Mouse (Mus musculus) forebrain, embryonic 15.5 days (tissue): ENCODE data around the gene Phox2b. TPM values are rescaled to one million over a fixed set of nuclear protein-coding genes. Genes with fewer than 3 reads are reported as not detected.
A peak's percentile ranks its signal among the peaks of the same experiment; 100 is the strongest.

Experiments used
- ATAC-seq: fragments of 200-750 bp; cut with Nextera tagmentation; replicated peaks from 2 replicates; pipeline ENCODE4 v1.8.0; 2017; ENCODE audit warnings: mild to moderate bottlenecking, moderate TSS enrichment, moderate library complexity
- H3K27ac ChIP-seq: fragments of 300-500 bp; sonication (generic); replicated peaks from 2 replicates; pipeline ENCODE4 v1.5.1; 2015; ENCODE audit warnings: mild to moderate bottlenecking, inconsistent platforms
- H3K27me3 ChIP-seq: fragments of 300-500 bp; sonication (generic); 2 replicates; pipeline ENCODE4 v1.6.1; 2015; ENCODE audit warnings: inconsistent platforms
- H3K36me3 ChIP-seq: fragments of 300-500 bp; sonication (generic); 2 replicates; pipeline ENCODE4 v1.6.1; 2015; ENCODE audit warnings: mild to moderate bottlenecking, inconsistent platforms
- H3K4me1 ChIP-seq: fragments of 300-500 bp; sonication (generic); 2 replicates; pipeline ENCODE4 v1.6.1; 2015; ENCODE audit warnings: inconsistent platforms
- H3K4me2 ChIP-seq: fragments of 300-500 bp; sonication (generic); replicated peaks from 2 replicates; pipeline ENCODE4 v1.6.1; 2015; ENCODE audit warnings: mild to moderate bottlenecking, inconsistent platforms
- H3K4me3 ChIP-seq: fragments of 300-500 bp; sonication (generic); 2 replicates; pipeline ENCODE4 v1.5.1; 2015; ENCODE audit warnings: mild to moderate bottlenecking, inconsistent platforms
- H3K9ac ChIP-seq: fragments of 300-500 bp; sonication (generic); replicated peaks from 2 replicates; pipeline ENCODE4 v1.6.1; 2015; ENCODE audit warnings: mild to moderate bottlenecking, inconsistent platforms
- H3K9me3 ChIP-seq: fragments of 300-500 bp; sonication (generic); 2 replicates; pipeline ENCODE4 v1.6.1; 2016; ENCODE audit warnings: inconsistent platforms
- WGBS: fragments of 180-500 bp; shearing (Covaris S2); methylation state at CpG from one replicate; pipeline ENCODE4 v1.1.7; 2015; ENCODE audit warnings: mixed read lengths; 5-methylcytosine and 5-hydroxymethylcytosine counted together
- polyA plus RNA-seq: library from polyadenylated mRNA; unstranded; fragments of >200 nt; fragmentation: Nextera tagmentation; extraction: Ambion mirVana; gene quantifications from 2 replicates; pipeline ENCODE4 v1.2.1, GENCODE M21; 2015

The Phox2b gene
- polyA plus RNA-seq: not detected in 2 replicates

DNA sequence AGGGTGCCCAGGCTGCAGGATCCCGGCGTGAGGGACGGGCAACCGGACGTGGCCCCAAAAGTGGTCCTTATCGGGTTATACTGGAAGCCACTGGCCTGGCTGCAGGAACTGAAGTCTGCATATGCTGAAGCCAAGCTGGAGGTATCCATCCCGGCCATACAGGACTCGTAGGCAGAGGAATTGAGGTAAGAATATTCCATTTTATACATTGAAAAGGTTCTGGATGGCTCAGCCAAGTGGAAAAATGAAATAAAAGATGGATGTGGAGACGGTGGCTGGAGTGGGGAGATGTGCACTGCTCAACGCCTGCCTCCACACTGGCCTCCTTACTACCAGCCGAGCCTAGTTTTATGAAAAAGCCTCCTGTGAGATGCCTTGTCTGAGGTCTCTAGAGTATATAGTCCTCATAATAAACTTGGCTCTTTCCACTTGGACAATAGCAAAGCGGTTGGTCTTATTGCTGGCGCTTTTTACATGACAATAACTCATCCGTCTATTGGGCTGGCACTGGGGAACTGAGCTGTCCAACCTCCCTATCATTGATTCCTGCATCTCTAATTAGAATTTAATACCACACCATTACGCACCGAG is at the start of gene Phox2b:
Phox2b (minus strand) TSS at position 569 of the 591 bp plus-strand sequence.
- under 1% methylated on average over 16 of the region's 16 CpGs for WGBS
- ATAC-seq: no peak
- H3K36me3 ChIP-seq: no peaks in the 10 kb centered on the region
- no peak within 1 kb of the TSS for H3K4me2 ChIP-seq
- no peak within 1 kb of the TSS for H3K4me3 ChIP-seq
- no peak within 1 kb of the TSS for H3K9ac ChIP-seq
- no peaks in the 10 kb centered on the region for H3K9me3 ChIP-seq
- peaks cover 11% of the 10 kb centered on the region for H3K4me1 ChIP-seq
- H3K27ac ChIP-seq: no peak within 1 kb of the TSS
- H3K27me3 ChIP-seq: peaks cover 90% of the 10 kb centered on the region

DNA sequence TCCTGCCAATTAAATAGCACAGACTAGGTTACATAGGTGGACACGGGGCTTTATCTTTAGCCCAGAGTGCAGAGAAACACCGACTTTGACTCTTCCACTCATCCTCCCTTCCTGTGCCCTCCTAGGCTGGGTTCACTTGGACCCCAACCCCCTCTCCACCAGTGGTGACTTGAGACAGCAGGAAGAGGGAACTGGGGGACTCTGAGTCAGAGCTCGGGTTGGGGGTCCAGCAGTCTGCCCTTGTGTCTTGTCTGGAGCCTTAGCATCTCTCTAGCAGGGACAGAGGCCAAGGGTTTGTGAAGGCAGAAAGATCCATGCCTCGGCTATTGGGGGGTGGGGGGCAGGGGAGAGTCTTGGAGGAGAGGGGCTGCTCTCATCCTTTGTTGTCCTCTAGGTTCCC is 43.5 kb upstream of the Phox2b start:
- H3K4me3 ChIP-seq: no peak overlapping the region
- peaks cover 4% of the 10 kb centered on the region; the same call in 1 of the 2 replicates for H3K27me3 ChIP-seq
- H3K36me3 ChIP-seq: no peaks in the 10 kb centered on the region
- WGBS: 78% methylated on average over 4 of the region's 4 CpGs
- H3K4me2 ChIP-seq: no peak overlapping the region
- no peaks in the 10 kb centered on the region for H3K9me3 ChIP-seq
- no peak overlapping the region for H3K27ac ChIP-seq
- no peak for ATAC-seq
- no peak overlapping the region for H3K9ac ChIP-seq
- peaks cover 16% of the 10 kb centered on the region for H3K4me1 ChIP-seq

DNA sequence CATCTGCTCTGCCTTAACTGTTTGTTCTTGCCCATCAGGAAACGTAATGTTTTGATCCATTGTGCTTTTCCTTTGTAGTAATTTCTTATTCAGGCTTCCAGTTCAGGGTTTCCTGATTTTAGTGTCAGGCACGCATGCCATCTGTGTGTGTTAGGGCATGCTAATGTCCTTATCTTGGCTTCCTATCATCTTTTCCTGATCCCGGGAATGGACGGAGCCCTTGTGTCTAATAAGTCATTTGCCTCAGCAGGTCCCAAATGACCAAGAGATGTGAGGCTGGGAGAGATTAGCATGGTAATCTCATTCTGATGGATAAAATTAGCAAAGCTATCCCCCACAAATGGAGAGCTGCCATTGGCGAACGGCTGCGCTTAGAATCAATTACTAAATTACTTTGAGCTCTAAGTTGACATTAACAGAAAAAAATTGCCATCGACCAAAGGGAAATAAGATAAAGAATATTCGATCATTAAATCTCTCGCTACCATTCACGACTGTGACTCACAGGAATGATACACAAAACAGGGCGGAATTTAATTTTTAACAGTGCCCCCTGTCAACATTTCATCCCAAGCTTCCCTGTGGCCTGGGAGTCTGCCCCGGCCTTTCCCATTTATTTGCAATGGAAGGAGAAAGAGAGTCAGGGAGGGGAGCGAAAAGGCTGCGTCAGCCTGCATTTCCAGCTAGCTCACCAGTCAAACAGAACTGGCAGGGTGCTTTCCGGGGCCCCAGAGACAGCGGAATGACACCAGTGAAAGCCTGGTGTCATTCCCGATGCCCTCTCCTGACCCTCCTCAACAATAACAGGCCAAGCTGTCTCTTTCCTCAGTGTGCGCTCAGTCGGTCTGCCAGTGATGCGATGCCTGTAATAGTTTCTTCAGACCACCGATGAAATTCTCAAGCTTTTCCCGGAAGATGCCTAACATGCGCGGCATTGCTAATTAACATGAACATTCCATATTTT is 40.2 kb upstream of the Phox2b start:
- Histone ChIP-seq H3K27me3 (peaks cover 4% of the 10 kb centered on the region; the same call in 1 of the 2 replicates), H3K9me3 (no peaks in the 10 kb centered on the region), H3K36me3 (no peaks in the 10 kb centered on the region), H3K27ac (no peak overlapping the region), H3K4me2 (peak overlapping the region; percentile 19), H3K4me3 (no peak overlapping the region), H3K4me1 (peaks cover 16% of the 10 kb centered on the region), H3K9ac (no peak overlapping the region)
- no peak for ATAC-seq
- 27% methylated on average over 25 of the region's 25 CpGs for WGBS

DNA sequence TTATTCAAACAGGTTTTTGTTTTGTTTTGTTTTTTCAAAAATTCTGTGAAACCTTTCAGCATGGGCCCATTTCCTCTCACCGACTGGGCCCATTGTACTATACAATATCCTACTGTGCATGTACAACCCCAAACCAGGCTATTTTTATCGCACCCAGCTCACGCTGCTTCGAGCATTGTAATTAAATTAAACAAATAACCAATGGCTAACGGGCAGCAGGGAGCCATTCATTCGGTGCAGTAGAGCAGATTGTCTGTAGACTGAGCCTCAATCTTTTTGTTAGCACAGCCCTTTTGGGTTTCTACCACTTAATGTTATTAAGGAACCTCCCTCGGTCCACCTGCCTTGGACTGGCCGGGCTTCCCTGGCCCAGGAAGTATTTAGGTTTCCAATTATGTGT is 39.5 kb upstream of the Phox2b start:
- ATAC-seq: peak; percentile 48; the same call in 1 of the 2 replicates
- Histone ChIP-seq H3K9ac (no peak overlapping the region), H3K4me1 (peaks cover 16% of the 10 kb centered on the region), H3K27me3 (peaks cover 4% of the 10 kb centered on the region; the same call in 1 of the 2 replicates), H3K36me3 (no peaks in the 10 kb centered on the region), H3K27ac (no peak overlapping the region), H3K9me3 (no peaks in the 10 kb centered on the region), H3K4me2 (peak overlapping the region; percentile 19; the same call in 1 of the 2 replicates), H3K4me3 (no peak overlapping the region)
- WGBS: 2% methylated on average over 8 of the region's 8 CpGs

DNA sequence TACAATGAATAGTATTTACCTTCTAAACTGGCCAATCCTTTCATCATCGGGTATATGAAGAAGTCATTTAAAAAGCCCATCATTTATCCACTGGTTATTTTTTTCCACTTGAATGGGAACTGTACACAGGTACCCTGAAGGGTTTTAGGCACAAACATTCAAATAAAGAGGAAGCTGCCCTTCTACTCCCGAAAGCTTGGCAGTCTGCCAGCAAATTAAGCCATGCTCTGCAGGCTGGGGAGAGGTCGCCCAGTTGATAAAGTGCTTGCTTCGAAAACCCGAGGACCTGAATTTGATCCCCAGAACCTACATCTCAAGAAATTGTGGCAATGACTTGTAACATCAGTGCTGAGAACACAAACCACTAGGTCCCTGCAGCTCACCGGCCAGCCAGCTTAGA is 35.6 kb upstream of the Phox2b start:
- WGBS: 20% methylated on average over 6 of the region's 6 CpGs
- no peak overlapping the region for H3K9ac ChIP-seq
- H3K36me3 ChIP-seq: no peaks in the 10 kb centered on the region

DNA sequence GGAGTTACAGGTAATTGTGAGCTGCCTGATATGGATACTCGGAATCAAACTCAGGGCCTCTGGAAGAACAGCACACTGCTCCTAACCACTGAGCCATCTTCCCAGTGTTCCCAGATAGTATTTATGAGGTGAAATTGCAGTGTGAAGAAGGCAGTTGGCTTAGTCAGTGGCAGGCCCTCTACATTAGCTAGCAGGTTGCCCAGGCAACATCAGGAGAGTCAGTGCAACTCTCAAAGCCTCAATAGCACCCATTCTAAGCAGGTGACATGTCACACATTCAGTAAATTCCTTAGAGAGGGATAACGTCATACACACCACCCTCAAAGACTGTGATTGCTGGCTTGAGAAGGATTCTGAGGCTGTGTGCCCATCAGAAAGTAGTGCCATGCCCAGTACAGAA is 32.6 kb upstream of the Phox2b start:
- no peak overlapping the region for H3K4me2 ChIP-seq
- ATAC-seq: no peak

More for the DNA sequence above, 35.6 kb upstream of the Phox2b start:
- Histone ChIP-seq H3K4me3 (no peak overlapping the region), H3K4me1 (peaks cover 15% of the 10 kb centered on the region), H3K27me3 (no peaks in the 10 kb centered on the region), H3K4me2 (no peak overlapping the region), H3K9me3 (no peaks in the 10 kb centered on the region), H3K27ac (no peak overlapping the region)
- ATAC-seq: no peak

DNA sequence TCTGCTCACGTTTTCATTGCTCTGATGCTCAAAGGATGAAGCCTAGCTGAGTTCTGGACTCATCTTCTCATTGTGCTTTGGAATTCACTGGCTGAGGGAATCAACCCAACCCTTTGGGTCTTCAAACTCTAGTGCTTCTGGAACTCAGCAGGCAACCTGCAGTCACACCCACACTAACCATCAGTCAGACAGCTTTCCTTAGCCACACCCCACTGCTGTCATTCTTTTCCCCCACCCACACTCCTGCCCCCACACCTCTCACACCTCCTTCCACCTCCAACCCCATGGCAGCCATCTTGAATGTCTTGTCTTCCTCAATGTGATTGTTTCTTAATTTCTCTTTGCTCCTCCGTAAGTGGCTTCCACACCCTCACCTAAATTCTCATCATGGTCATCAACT is 7.2 kb upstream of the Phox2b start:
- Histone ChIP-seq H3K36me3 (no peaks in the 10 kb centered on the region), H3K27ac (no peak overlapping the region), H3K9me3 (no peaks in the 10 kb centered on the region), H3K9ac (no peak overlapping the region), H3K4me3 (no peak overlapping the region), H3K27me3 (peaks cover 51% of the 10 kb centered on the region), H3K4me2 (no peak overlapping the region), H3K4me1 (no peaks in the 10 kb centered on the region)
- 88% methylated on average over 2 of the region's 2 CpGs for WGBS
- ATAC-seq: no peak

More for the DNA sequence above, 32.6 kb upstream of the Phox2b start:
- H3K36me3 ChIP-seq: no peaks in the 10 kb centered on the region
- no peak overlapping the region for H3K9ac ChIP-seq
- H3K27ac ChIP-seq: no peak overlapping the region
- no peak overlapping the region for H3K4me3 ChIP-seq
- WGBS: 63% methylated on average over 2 of the region's 2 CpGs
- H3K27me3 ChIP-seq: no peaks in the 10 kb centered on the region
- H3K9me3 ChIP-seq: no peaks in the 10 kb centered on the region
- H3K4me1 ChIP-seq: no peaks in the 10 kb centered on the region; the same call in 1 of the 2 replicates

DNA sequence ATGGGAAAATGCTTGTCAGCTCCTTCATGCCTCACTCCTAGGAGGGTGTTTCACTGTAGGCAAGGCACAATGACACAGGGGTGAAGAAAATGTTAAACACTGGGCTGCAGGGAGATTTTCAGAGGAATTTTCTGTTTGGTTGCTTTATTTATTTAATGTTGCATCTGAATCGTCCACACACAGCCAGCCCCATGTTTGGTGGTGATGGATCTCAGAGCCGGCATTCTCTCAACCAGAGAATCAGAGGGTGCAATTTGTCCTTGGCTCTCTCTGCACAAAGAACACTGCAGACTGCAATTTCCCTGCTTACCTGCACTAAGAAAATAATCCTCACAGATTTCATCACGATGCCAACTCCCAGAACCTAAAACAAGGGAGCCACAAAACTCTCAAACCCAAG is 3.9 kb upstream of the Phox2b start:
- WGBS: 5% methylated on average over 3 of the region's 3 CpGs
- no peak for ATAC-seq

DNA sequence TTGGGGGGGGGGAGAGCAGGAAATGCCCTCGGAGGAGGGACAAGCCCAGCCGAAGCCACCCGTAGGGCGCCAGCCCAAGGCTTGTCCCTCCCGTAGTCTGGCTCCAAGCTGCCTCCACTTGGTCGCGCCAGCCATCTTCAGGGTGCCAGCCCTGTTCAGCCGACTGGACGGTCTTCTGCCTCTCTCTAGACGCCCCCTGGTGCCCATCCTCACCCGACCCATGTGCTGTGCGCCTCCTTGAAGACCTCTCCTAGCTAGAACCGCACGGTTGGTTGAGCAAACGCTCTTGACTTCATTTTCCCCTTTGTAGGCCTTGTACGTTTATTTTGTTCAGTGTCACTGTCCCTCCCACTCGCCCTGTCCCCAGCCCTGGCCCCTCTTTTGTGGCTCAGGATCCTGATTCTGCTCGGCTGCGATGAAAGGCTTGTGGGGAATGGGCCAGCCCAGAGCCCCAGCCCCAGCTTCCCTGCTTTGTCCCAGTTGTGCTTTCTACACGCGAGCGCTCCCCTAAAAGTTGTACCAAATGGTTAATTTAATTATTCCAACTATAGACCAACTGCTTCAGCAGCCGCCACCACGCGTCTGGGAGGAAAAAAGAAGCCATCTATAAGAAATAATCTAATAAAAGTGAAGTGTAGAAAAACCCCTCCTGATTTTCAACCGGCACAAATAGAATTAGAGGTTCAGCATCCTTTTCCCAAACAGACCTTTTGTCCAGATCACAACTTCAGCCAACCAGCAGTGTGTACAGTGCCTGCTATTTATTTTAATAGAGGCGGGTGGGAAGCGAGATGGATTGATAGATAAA is 2.9 kb upstream of the Phox2b start:
- no peaks in the 10 kb centered on the region for H3K36me3 ChIP-seq
- H3K27ac ChIP-seq: no peak overlapping the region
- H3K4me2 ChIP-seq: no peak overlapping the region
- ATAC-seq: peak; percentile 66; the same call in 1 of the 2 replicates
- H3K4me1 ChIP-seq: no peaks in the 10 kb centered on the region; the same call in 1 of the 2 replicates
- WGBS: 2% methylated on average over 28 of the region's 28 CpGs
- no peak overlapping the region for H3K4me3 ChIP-seq
- H3K27me3 ChIP-seq: peaks cover 90% of the 10 kb centered on the region
- no peaks in the 10 kb centered on the region for H3K9me3 ChIP-seq
- H3K9ac ChIP-seq: no peak overlapping the region

More for the DNA sequence above, 3.9 kb upstream of the Phox2b start:
- no peaks in the 10 kb centered on the region; the same call in 1 of the 2 replicates for H3K4me1 ChIP-seq
- H3K4me2 ChIP-seq: no peak overlapping the region
- no peak overlapping the region for H3K9ac ChIP-seq
- H3K9me3 ChIP-seq: no peaks in the 10 kb centered on the region
- H3K4me3 ChIP-seq: no peak overlapping the region
- no peak overlapping the region for H3K27ac ChIP-seq
- no peaks in the 10 kb centered on the region for H3K36me3 ChIP-seq
- peaks cover 81% of the 10 kb centered on the region for H3K27me3 ChIP-seq

DNA sequence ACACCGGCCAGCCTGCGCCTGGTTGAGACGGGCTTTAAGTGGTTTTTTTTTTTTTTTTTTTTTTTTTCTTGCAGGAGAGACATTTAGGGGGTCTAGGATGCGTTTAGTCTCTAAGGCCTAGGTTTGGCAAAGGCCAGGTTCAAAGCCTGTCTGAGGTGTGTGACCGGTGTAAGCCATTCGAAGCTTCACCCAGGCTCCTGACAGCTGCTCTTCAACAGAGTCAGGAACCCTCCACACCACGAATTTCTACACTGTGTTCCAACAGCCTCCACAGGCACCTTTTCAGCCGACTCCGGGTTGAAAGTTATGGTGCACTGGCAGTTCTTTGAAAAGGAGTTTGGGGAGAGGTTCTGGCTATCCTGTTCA is 2.3 kb upstream of the Phox2b start:
- no peak for ATAC-seq
- Histone ChIP-seq H3K9ac (no peak overlapping the region), H3K27me3 (peaks cover 86% of the 10 kb centered on the region), H3K36me3 (no peaks in the 10 kb centered on the region), H3K4me2 (no peak overlapping the region), H3K27ac (no peak overlapping the region), H3K9me3 (no peaks in the 10 kb centered on the region), H3K4me1 (peaks cover 3% of the 10 kb centered on the region), H3K4me3 (no peak overlapping the region)
- WGBS: under 1% methylated on average over 9 of the region's 9 CpGs

DNA sequence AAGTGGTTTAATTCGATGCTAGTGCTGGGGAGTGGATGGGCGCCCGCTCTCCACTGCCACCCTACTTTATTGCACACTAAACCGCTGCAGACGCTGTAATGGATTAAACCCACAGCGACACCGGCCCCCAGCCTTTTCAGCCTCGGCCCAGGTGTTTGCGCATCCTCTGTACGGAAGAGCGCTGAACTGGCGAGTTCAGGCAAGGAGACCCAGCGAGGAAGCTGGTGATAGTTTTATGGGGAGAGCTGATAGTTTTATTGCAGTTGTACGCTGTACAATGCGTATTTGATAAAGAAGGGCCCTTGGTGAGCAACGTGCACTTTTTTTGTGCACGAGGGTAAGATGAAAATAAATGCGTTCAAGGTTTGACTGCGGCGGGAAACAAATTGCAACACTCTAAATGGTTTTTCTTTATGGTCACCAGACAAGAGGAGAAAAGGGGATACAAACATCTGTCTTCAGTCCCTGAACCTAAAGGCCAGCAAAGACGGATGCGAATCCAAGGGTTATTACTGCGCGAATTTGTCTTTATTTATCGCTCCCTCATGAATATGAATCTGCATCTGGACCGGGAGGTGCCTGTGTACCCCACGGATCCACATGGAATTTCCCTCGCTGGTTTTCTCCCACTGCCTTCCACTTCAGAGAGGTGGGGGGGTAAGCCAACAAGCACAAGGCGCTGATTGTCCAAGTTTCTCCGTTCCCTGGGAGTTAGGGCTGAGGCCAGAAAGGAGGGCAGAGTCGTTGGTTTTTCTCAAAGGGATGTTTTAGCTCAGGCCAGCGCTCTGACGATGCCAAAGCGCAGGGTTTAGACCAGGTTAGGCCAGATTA is 1.7 kb upstream of the Phox2b start:
- no peak overlapping the region for H3K27ac ChIP-seq
- no peak overlapping the region for H3K4me2 ChIP-seq
- no peak for ATAC-seq
- H3K4me3 ChIP-seq: no peak overlapping the region
- H3K4me1 ChIP-seq: peaks cover 9% of the 10 kb centered on the region
- no peaks in the 10 kb centered on the region for H3K9me3 ChIP-seq
- H3K36me3 ChIP-seq: no peaks in the 10 kb centered on the region
- no peak overlapping the region for H3K9ac ChIP-seq
- under 1% methylated on average over 34 of the region's 34 CpGs for WGBS
- peaks cover 87% of the 10 kb centered on the region for H3K27me3 ChIP-seq
